Mouse (Mus musculus) spleen, postnatal 14 days (tissue): ENCODE measurements around the gene Gse1.

Experiments used
- DNase-seq, 2 experiments: peaks; one replicate each; pipeline ENCODE4 v3.0.0; 2021 to 2022; ENCODE audit warnings: low spot score in 2 of 2

The Gse1 gene

GRCm38 (mm10) chr8:120448131-120448530, 219.9 kb downstream of the Gse1 start:
- no peak for DNase-seq

GRCm38 (mm10) chr8:120449139-120449538, 220.9 kb downstream of the Gse1 start:
- DNase-seq = no peak

- DNase-seq = no peak
These were observed 221.4 kb downstream of the Gse1 start for GRCm38 (mm10) chr8:120449608-120450031.

- DNase-seq = no peak
These were observed 223.9 kb downstream of the Gse1 start for GRCm38 (mm10) chr8:120452111-120452510.

GRCm38 (mm10) chr8:120454404-120454803, 226.1 kb downstream of the Gse1 start:
- DNase-seq = no peak

GRCm38 (mm10) chr8:120460375-120460774, 232.1 kb downstream of the Gse1 start:
- DNase-seq = no peak

GRCm38 (mm10) chr8:120462119-120462551, 233.9 kb downstream of the Gse1 start:
- DNase-seq = no peak

GRCm38 (mm10) chr8:120462611-120463010, 234.4 kb downstream of the Gse1 start:
- no peak for DNase-seq

- DNase-seq = no peak
These were observed 235.8 kb downstream of the Gse1 start for GRCm38 (mm10) chr8:120463918-120464584.

GRCm38 (mm10) chr8:120464585-120464937, 236.3 kb downstream of the Gse1 start:
- DNase-seq = no peak

- no peak for DNase-seq
These were observed 237.5 kb downstream of the Gse1 start for GRCm38 (mm10) chr8:120465710-120466109.

- DNase-seq = no peak
These were observed 238.0 kb downstream of the Gse1 start for GRCm38 (mm10) chr8:120466266-120466665.

- DNase-seq = no peak
These were observed 239.3 kb downstream of the Gse1 start for GRCm38 (mm10) chr8:120467598-120467997.

- DNase-seq = no peak
These were observed 241.9 kb downstream of the Gse1 start for GRCm38 (mm10) chr8:120470170-120470569.

- DNase-seq = peak; percentile 60 to 74
These were observed 242.9 kb downstream of the Gse1 start for GRCm38 (mm10) chr8:120471166-120471565.

- DNase-seq = no peak
These were observed 243.5 kb downstream of the Gse1 start for GRCm38 (mm10) chr8:120471752-120472151.

GRCm38 (mm10) chr8:120472230-120472629, 244.0 kb downstream of the Gse1 start:
- DNase-seq = no peak

GRCm38 (mm10) chr8:120473729-120474364, 245.6 kb downstream of the Gse1 start:
- no peak for DNase-seq

GRCm38 (mm10) chr8:120474496-120475235, 246.4 kb downstream of the Gse1 start:
- no peak for DNase-seq

- peak; percentile 52 to 58 for DNase-seq
These were observed 247.4 kb downstream of the Gse1 start for GRCm38 (mm10) chr8:120475462-120476201.

- DNase-seq = no peak
These were observed 248.7 kb downstream of the Gse1 start for GRCm38 (mm10) chr8:120476711-120477575.
